Mouse (Mus musculus): ENCODE measurements around the gene Tmpo. TPM values are rescaled to one million over a fixed set of nuclear protein-coding genes. Genes with fewer than 3 reads are reported as not detected.

Gene Tmpo
- polyA plus RNA-seq (2014; fragmentation: Illumina TruSeq; extraction: RNeasy Lipid Tissue Mini Kit (QIAGEN cat#74804); ENCODE audit: low read depth, low replicate concordance) = 42.7 TPM

DNA sequence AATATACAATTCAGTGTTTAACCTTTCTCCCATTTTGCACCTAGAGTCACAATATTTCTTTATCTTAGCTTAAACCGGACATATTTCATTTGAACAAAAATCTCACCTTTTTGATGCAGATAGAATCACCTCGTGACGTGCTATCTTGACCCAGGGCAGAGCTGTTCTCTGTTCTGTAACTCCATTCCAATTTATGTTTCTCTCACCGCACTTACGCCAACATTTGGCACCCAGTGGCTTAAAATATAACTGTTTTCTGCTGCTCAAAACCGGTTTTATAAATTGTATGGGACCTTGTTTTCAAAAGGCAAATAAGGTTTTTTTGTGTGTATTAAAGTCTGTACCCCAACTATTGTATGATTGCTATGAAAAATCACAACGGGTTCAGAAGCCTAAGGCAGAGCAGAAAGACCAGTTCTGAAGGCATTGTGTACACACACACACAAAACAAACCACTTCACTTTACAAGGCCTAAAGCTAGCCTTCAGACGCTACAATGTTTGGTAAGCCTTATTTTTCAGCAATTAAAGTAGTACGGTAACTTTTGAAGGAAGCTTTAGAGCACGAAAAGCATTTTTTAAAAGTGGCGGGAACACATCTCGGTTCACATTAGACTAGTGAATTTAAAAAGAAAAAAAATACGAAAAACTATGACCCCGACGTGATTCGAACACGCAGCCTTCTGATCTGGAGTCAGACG lies at the start of gene Tmpo:
Tmpo (minus strand) TSS at position 555 of the 700 bp plus-strand sequence.

GRCm38 (mm10) chr10:91123828-91124822 lies 57.0 kb downstream of the Tmpo start, which contains the start of gene Slc25a3:
Slc25a3 (minus strand) TSS chr10:91124059.

Other genes with a start within 250 kb of the Tmpo start
- gene Apaf1, start 98.5 kb downstream of the Tmpo start, polyA plus RNA-seq (2014; fragmentation: Illumina TruSeq; extraction: RNeasy Lipid Tissue Mini Kit (QIAGEN cat#74804); ENCODE audit: low read depth, low replicate concordance) = 5.6 TPM
- 25.1 TPM for gene Ikbip, start 98.4 kb downstream of the Tmpo start, polyA plus RNA-seq (2014; fragmentation: Illumina TruSeq; extraction: RNeasy Lipid Tissue Mini Kit (QIAGEN cat#74804); ENCODE audit: low read depth, low replicate concordance)
- gene Slc25a3, start 57.3 kb downstream of the Tmpo start, polyA plus RNA-seq (2014; fragmentation: Illumina TruSeq; extraction: RNeasy Lipid Tissue Mini Kit (QIAGEN cat#74804); ENCODE audit: low read depth, low replicate concordance) = 2,202 TPM

All from heart, adult 10 weeks (tissue).